Mouse (Mus musculus) lung, adult 2 months (tissue): ENCODE measurements around the gene Scgb3a1.

Source experiments
- CTCF ChIP-seq: fragments of 200-500 bp; IDR thresholded peaks from 2 replicates; pipeline ENCODE4 v1.5.1; 2011; ENCODE audit warnings: mild to moderate bottlenecking, low read length, control low read depth; ENCODE audit not compliant: insufficient read depth
- POLR2A ChIP-seq: fragments of 200-500 bp; IDR thresholded peaks from 2 replicates; pipeline ENCODE4 v1.6.1; 2011; ENCODE audit warnings: low read depth, mild to moderate bottlenecking, control low read depth, low read length, borderline replicate concordance; ENCODE audit errors: extremely low read depth

- TF ChIP-seq CTCF = no peak
- TF ChIP-seq POLR2A = no peak
These were observed 2.1 kb downstream of the Scgb3a1 start for GRCm38 (mm10) chr11:49665462-49665861.
